Comparison of ENCODE assay signal across 21 mouse cellular contexts in genomic region chr6:107290850-107291249, GRCm38 (mm10).
DNase-seq lines count a peak whose midpoint lies in the region; ATAC-seq and TF ChIP-seq lines count a peak whose summit lies in the region.
"Had no signal": no experiment of that assay in that cellular context is flagged by ENCODE, and none has a peak within 500 bp of the region (broad histone marks: within the 10 kb centered on the region; RNA-seq: fewer than 3 reads in every experiment).

No protein-coding gene starts in this region.

- no peaks in the 10 kb centered on the region for H3K27me3 ChIP-seq in hindbrain, embryonic 16.5 days (replicated peaks; ENCODE audit: control insufficient read depth, insufficient read depth, low read length)
- H3K27me3 ChIP-seq in hindbrain, embryonic 10.5 days (ENCODE audit: insufficient read depth, poor library complexity, severe bottlenecking): no peaks in the 10 kb centered on the region
- no peaks in the 10 kb centered on the region for H3K27me3 ChIP-seq in cerebellum, adult 2 months (ENCODE audit: control insufficient read depth, insufficient read depth, low read length)
- H3K27me3 ChIP-seq: embryonic facial prominence, embryonic 15.5 days; liver, embryonic 12.5 days; lung, embryonic 15.5 days; midbrain, embryonic 12.5 days had no signal

- WGBS in hindbrain, embryonic 16.5 days: 68% methylated on average over 3 of the region's 3 CpGs
- 93% methylated on average over 3 of the region's 3 CpGs for WGBS in hindbrain, embryonic 10.5 days
- 6% methylated on average over 3 of the region's 3 CpGs for WGBS in cerebellum, adult 2 months

- no peak overlapping the region for H3K4me2 ChIP-seq in hindbrain, embryonic 16.5 days (ENCODE audit: low read length)
- H3K4me2 ChIP-seq: embryonic facial prominence, embryonic 15.5 days; heart, embryonic 11.5 days; liver, embryonic 12.5 days; lung, embryonic 15.5 days; midbrain, embryonic 12.5 days had no signal

- no peak for TF ChIP-seq CTCF in cerebellum, adult 2 months (IDR thresholded peaks at IDR 0.05; ENCODE audit: borderline replicate concordance, insufficient read depth, low read depth, low read length)

- no peaks in the 10 kb centered on the region for H3K4me1 ChIP-seq in hindbrain, embryonic 16.5 days (ENCODE audit: control insufficient read depth, insufficient read depth, low read depth, low read length)
- H3K4me1 ChIP-seq in hindbrain, embryonic 10.5 days (replicated peaks): no peaks in the 10 kb centered on the region
- peaks cover 3% of the 10 kb centered on the region; the same call in 1 of the 2 replicates for H3K4me1 ChIP-seq in cerebellum, adult 2 months (ENCODE audit: control insufficient read depth, insufficient read depth, low read length)
- H3K4me1 ChIP-seq: embryonic facial prominence, embryonic 15.5 days; liver, embryonic 12.5 days; lung, embryonic 15.5 days; midbrain, embryonic 12.5 days had no signal

- TF ChIP-seq POLR2A in cerebellum, adult 2 months (IDR thresholded peaks at IDR 0.05; ENCODE audit: borderline replicate concordance, insufficient read depth, low read length): no peak

- no peak for DNase-seq in hindbrain, embryonic 10.5 days (ENCODE audit: low spot score)
- DNase-seq in right cerebral cortex, postnatal 10 days (ENCODE audit: low spot score in 2 of 2): peak; percentile 33 to 44
- DNase-seq in right cerebral cortex, postnatal 4 days: no peak
- DNase-seq in cerebellum, adult 2 months: peak; percentile 38 to 81
- peak; percentile 22 for DNase-seq in telencephalon, adult 2 months (ENCODE audit: low read depth, low spot score)
- DNase-seq in heart, adult 9 months (ENCODE audit: low spot score in 2 of 2): no peak
- no peak for DNase-seq in spleen, adult 18-20 months
- DNase-seq: adrenal gland, postnatal 10 days; embryo, embryonic 11 days; gastrocnemius, postnatal 25 days; kidney, adult 2 months; kidney, postnatal 14 days; retina, postnatal 1 day; thymus, postnatal 14 days had no signal

- H3K36me3 ChIP-seq in hindbrain, embryonic 16.5 days (ENCODE audit: control insufficient read depth, insufficient read depth, low read length): no peaks in the 10 kb centered on the region
- no peaks in the 10 kb centered on the region for H3K36me3 ChIP-seq in hindbrain, embryonic 10.5 days
- H3K36me3 ChIP-seq: embryonic facial prominence, embryonic 15.5 days; liver, embryonic 12.5 days; lung, embryonic 15.5 days; midbrain, embryonic 12.5 days had no signal

- no peak overlapping the region for H3K27ac ChIP-seq in hindbrain, embryonic 16.5 days (ENCODE audit: low read depth, low read length)
- H3K27ac ChIP-seq in hindbrain, embryonic 10.5 days: no peak overlapping the region
- H3K27ac ChIP-seq in cerebellum, adult 2 months (ENCODE audit: insufficient read depth, low read length): no peak overlapping the region; the same call in 1 of the 2 replicates
- H3K27ac ChIP-seq: embryonic facial prominence, embryonic 15.5 days; liver, embryonic 12.5 days; lung, embryonic 15.5 days; midbrain, embryonic 12.5 days had no signal

- ATAC-seq in hindbrain, embryonic 16.5 days: peak; percentile 63; the same call in 1 of the 2 replicates
- ATAC-seq: liver, embryonic 12.5 days had no signal

- H3K4me3 ChIP-seq in hindbrain, embryonic 16.5 days (ENCODE audit: low read length): no peak overlapping the region
- no peak overlapping the region for H3K4me3 ChIP-seq in hindbrain, embryonic 10.5 days
- H3K4me3 ChIP-seq in cerebellum, adult 2 months (replicated peaks; ENCODE audit: insufficient read depth, low read depth, low read length): no peak overlapping the region
- H3K4me3 ChIP-seq: embryonic facial prominence, embryonic 15.5 days; liver, embryonic 12.5 days; lung, embryonic 15.5 days; midbrain, embryonic 12.5 days; myocyte had no signal

- no peaks in the 10 kb centered on the region for H3K9me3 ChIP-seq in hindbrain, embryonic 16.5 days (ENCODE audit: control insufficient read depth, low read length)
- no peaks in the 10 kb centered on the region for H3K9me3 ChIP-seq in hindbrain, embryonic 10.5 days
- H3K9me3 ChIP-seq: embryonic facial prominence, embryonic 15.5 days; liver, embryonic 12.5 days; lung, embryonic 15.5 days; midbrain, embryonic 12.5 days had no signal

- H3K9ac ChIP-seq in hindbrain, embryonic 16.5 days (ENCODE audit: low read depth, low read length): no peak overlapping the region
- H3K9ac ChIP-seq: embryonic facial prominence, embryonic 15.5 days; liver, embryonic 12.5 days; lung, embryonic 15.5 days; midbrain, embryonic 12.5 days had no signal

Comparison
In these comparisons a context has a peak if more than half of its experiments do, and no peak if none do; other contexts are left out.
1. DNase-seq: peak in right cerebral cortex, postnatal 10 days (2 of 2), cerebellum, adult 2 months (2 of 2) and telencephalon, adult 2 months (single experiment); none in hindbrain, embryonic 10.5 days (single experiment), right cerebral cortex, postnatal 4 days (single experiment), heart, adult 9 months (0 of 2) and spleen, adult 18-20 months (0 of 2).